Mouse (Mus musculus): ENCODE data around the gene Denr. TPM values are rescaled to one million over a fixed set of nuclear protein-coding genes. Genes with fewer than 3 reads are reported as not detected.

The Denr gene
- polyA plus RNA-seq (2015; fragmentation: Nextera tagmentation; extraction: Ambion mirVana): 165 and 167 TPM in 2 replicates

DNA sequence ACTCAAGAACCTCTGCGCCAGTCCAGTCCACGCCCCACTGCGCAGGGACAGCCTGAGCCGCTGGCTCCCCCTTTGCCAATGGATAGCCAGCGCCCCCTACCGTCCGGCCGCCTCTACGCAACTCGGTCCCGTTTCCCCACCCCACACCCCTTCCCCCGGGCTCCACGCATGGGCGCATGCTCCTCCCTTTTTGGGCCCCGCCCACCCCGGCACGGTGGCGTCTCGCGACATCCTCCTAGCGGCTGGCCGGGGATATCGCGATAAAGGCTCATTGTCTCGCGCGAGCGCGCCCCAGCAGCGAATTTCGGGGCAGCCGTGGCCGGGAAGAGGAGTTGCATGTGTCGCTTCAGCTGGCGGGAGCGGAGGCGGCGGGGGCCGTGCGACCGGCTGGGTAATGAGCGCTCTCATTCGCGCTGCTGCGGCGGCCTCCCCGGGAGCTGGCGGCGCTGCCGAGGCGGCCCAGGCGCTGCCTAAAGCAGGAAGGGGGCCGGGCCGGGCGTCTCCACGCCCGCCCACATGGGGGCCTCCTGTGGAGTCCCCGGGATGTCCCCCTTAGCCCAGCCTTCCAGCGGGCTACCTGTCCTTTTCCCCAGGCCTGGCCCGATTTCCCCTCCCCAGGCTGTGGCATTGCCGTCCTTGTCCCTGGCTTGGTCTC, at the start of gene Denr:
Gene Denr, plus strand, starts transcription at position 200 of the 655 bp plus-strand sequence.
- ATAC-seq (ENCODE audit: low FRiP score, low read depth): peak; percentile 94
- H3K27me3 ChIP-seq: no peaks in the 10 kb centered on the region
- peak within 1 kb of the TSS; percentile 87 for H3K27ac ChIP-seq
- peaks cover 17% of the 10 kb centered on the region for H3K4me1 ChIP-seq
- no peaks in the 10 kb centered on the region for H3K9me3 ChIP-seq
- 0% methylated on average over 59 of the region's 61 CpGs for whole genome bisulfite sequencing
- peak within 1 kb of the TSS; percentile 99 for H3K9ac ChIP-seq
- H3K36me3 ChIP-seq: peaks cover 40% of the 10 kb centered on the region
- peak within 1 kb of the TSS; percentile 94 for H3K4me2 ChIP-seq (replicated peaks)
- peak within 1 kb of the TSS; percentile 73 for H3K4me3 ChIP-seq

GRCm38 (mm10) chr5:123858798-123859197, 48.2 kb upstream of the Denr start:
- 70% methylated on average over 11 of the region's 11 CpGs for WGBS
- ATAC-seq (ENCODE audit: low FRiP score, low read depth): no peak
- Histone ChIP-seq H3K4me3 (no peak overlapping the region), H3K27ac (no peak overlapping the region), H3K9me3 (no peaks in the 10 kb centered on the region), H3K27me3 (no peaks in the 10 kb centered on the region), H3K4me2 (replicated peaks) (no peak overlapping the region), H3K9ac (no peak overlapping the region), H3K36me3 (no peaks in the 10 kb centered on the region), H3K4me1 (peaks cover 4% of the 10 kb centered on the region)

- Histone ChIP-seq H3K4me3 (no peak overlapping the region), H3K9ac (no peak overlapping the region), H3K9me3 (no peaks in the 10 kb centered on the region), H3K4me2 (replicated peaks) (no peak overlapping the region), H3K27ac (0 out of 2 replicates have a peak overlapping the region, but pooled peaks have one; percentile 1), H3K4me1 (peaks cover 4% of the 10 kb centered on the region), H3K36me3 (no peaks in the 10 kb centered on the region), H3K27me3 (no peaks in the 10 kb centered on the region)
- 76% methylated on average over 15 of the region's 15 CpGs for WGBS
- ATAC-seq (ENCODE audit: low FRiP score, low read depth): no peak
Measured at GRCm38 (mm10) chr5:123862374-123863350, 44.3 kb upstream of the Denr start.

DNA sequence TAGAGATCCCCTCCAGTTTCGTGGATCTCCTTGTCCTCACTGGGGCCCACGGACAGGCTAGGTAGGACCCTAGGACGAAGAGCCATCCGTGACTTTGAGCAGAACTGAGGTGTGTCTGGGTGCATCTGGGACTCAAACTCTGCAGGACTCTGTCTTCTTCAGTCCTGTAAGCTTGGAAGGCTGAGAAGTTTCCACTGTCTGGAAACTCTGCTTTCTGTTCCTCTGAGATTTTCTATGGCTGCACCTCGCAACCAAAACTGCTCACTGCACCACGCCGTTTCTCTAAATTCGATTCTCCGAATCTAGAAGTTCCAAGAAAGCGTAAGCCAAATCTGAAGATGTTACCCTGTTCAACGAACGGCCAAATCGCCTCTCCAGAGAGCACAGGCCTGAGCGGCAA, 43.0 kb upstream of the Denr start:
- H3K36me3 ChIP-seq: no peaks in the 10 kb centered on the region

DNA sequence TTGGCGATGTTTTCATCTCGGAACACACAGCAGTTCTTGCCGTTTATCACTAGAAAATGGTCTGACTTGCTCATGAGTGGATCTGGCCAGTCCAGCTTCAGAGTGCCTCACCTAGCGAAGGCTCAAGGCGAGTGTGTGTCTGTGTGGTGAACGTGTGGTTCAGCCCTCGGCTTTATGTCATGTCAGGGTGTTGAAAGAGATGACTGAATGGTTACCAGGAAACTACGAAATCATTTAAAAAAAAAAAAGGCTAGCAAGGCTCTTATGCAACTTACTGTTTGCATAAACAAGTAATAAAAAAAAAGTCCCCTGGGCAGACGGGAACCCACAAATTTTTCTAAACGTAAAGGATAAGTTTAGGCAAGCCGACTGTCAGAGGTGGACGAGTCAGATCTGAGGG, 41.6 kb upstream of the Denr start, which contains the start of gene Hcar2:
Gene Hcar2, minus strand, starts transcription at position 135 of the 400 bp plus-strand sequence.
- Histone ChIP-seq H3K9me3 (no peaks in the 10 kb centered on the region), H3K9ac (no peak within 1 kb of the TSS), H3K36me3 (no peaks in the 10 kb centered on the region), H3K4me2 (replicated peaks) (no peak within 1 kb of the TSS), H3K4me1 (no peaks in the 10 kb centered on the region; the same call in 1 of the 2 replicates), H3K27me3 (no peaks in the 10 kb centered on the region), H3K4me3 (no peak within 1 kb of the TSS), H3K27ac (no peak within 1 kb of the TSS)
- WGBS: 75% methylated on average over 12 of the region's 12 CpGs
- no peak for ATAC-seq (ENCODE audit: low FRiP score, low read depth)

More for the DNA sequence above, 43.0 kb upstream of the Denr start:
- ATAC-seq (ENCODE audit: low FRiP score, low read depth): no peak
- no peaks in the 10 kb centered on the region for H3K27me3 ChIP-seq
- H3K27ac ChIP-seq: no peak overlapping the region
- H3K4me2 ChIP-seq (replicated peaks): no peak overlapping the region
- no peak overlapping the region for H3K9ac ChIP-seq
- H3K9me3 ChIP-seq: no peaks in the 10 kb centered on the region
- H3K4me1 ChIP-seq: peaks cover 4% of the 10 kb centered on the region
- H3K4me3 ChIP-seq: no peak overlapping the region
- 84% methylated on average over 14 of the region's 14 CpGs for WGBS

- H3K4me2 ChIP-seq (replicated peaks): no peak overlapping the region
- 81% methylated on average over 4 of the region's 4 CpGs for WGBS
- no peak overlapping the region for H3K9ac ChIP-seq
- H3K4me1 ChIP-seq: no peaks in the 10 kb centered on the region; the same call in 1 of the 2 replicates
- H3K27me3 ChIP-seq: no peaks in the 10 kb centered on the region
- H3K4me3 ChIP-seq: no peak overlapping the region
- no peak overlapping the region for H3K27ac ChIP-seq
- no peaks in the 10 kb centered on the region for H3K9me3 ChIP-seq
- no peak for ATAC-seq (ENCODE audit: low FRiP score, low read depth)
- H3K36me3 ChIP-seq: no peaks in the 10 kb centered on the region
Measured at GRCm38 (mm10) chr5:123866457-123866856, 40.5 kb upstream of the Denr start.

- no peak overlapping the region for H3K9ac ChIP-seq
- H3K4me3 ChIP-seq: no peak overlapping the region
- H3K36me3 ChIP-seq: no peaks in the 10 kb centered on the region
- H3K27ac ChIP-seq: no peak overlapping the region
- H3K9me3 ChIP-seq: no peaks in the 10 kb centered on the region
- no peaks in the 10 kb centered on the region for H3K27me3 ChIP-seq
- ATAC-seq (ENCODE audit: low FRiP score, low read depth): no peak
- WGBS: 72% methylated on average over 4 of the region's 4 CpGs
- no peak overlapping the region for H3K4me2 ChIP-seq (replicated peaks)
- no peaks in the 10 kb centered on the region for H3K4me1 ChIP-seq
Measured at GRCm38 (mm10) chr5:123869615-123870014, 37.4 kb upstream of the Denr start.

GRCm38 (mm10) chr5:123874177-123874576, 32.8 kb upstream of the Denr start:
- ATAC-seq (ENCODE audit: low FRiP score, low read depth): no peak
- Histone ChIP-seq H3K4me3 (no peak overlapping the region), H3K9ac (no peak overlapping the region), H3K4me2 (replicated peaks) (no peak overlapping the region), H3K27me3 (no peaks in the 10 kb centered on the region), H3K9me3 (no peaks in the 10 kb centered on the region), H3K4me1 (peaks cover 22% of the 10 kb centered on the region), H3K36me3 (no peaks in the 10 kb centered on the region), H3K27ac (no peak overlapping the region)
- WGBS: 88% methylated on average over 5 of the region's 5 CpGs

DNA sequence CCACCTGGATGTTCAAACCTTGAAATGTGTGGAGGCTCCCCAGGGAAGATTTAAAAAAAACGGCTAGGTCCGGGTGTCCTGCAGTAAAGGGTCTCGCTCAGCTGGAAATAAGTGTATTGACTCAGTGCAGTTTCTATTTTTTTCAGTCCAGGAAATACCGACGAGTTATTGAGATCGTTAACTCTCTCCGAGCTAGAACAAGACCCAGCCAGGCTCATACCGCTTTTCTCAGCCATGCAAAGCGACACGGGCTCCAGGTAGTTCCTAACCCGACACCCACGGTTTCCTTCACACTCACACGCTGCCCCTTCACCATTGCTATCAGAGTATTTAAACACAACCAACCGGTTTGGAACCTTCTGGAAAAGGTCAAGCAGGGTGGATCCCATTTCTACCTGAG, 28.9 kb upstream of the Denr start:
- H3K9ac ChIP-seq: peak overlapping the region; percentile 43; the same call in 1 of the 2 replicates
- H3K27ac ChIP-seq: no peak overlapping the region
- peak overlapping the region; percentile 24 for H3K4me3 ChIP-seq
- H3K4me1 ChIP-seq: peaks cover 34% of the 10 kb centered on the region
- ATAC-seq (ENCODE audit: low FRiP score, low read depth): no peak
- peak overlapping the region; percentile 57 for H3K4me2 ChIP-seq (replicated peaks)
- 24% methylated on average over 14 of the region's 14 CpGs for WGBS
- H3K27me3 ChIP-seq: no peaks in the 10 kb centered on the region
- H3K36me3 ChIP-seq: no peaks in the 10 kb centered on the region
- H3K9me3 ChIP-seq: no peaks in the 10 kb centered on the region

- peak within 1 kb of the TSS; percentile 25; the same call in 1 of the 2 replicates for H3K9ac ChIP-seq
- H3K27me3 ChIP-seq: no peaks in the 10 kb centered on the region
- WGBS: 53% methylated on average over 12 of the region's 12 CpGs
- H3K4me2 ChIP-seq (replicated peaks): peak within 1 kb of the TSS; percentile 28
- H3K4me1 ChIP-seq: peaks cover 34% of the 10 kb centered on the region
- H3K27ac ChIP-seq: no peak within 1 kb of the TSS
- no peaks in the 10 kb centered on the region for H3K9me3 ChIP-seq
- H3K4me3 ChIP-seq: no peak within 1 kb of the TSS
- H3K36me3 ChIP-seq: no peaks in the 10 kb centered on the region
- ATAC-seq (ENCODE audit: low FRiP score, low read depth): no peak
Measured at GRCm38 (mm10) chr5:123879928-123880327, 27.0 kb upstream of the Denr start, which contains the start of gene Hcar1. Hcar1 (minus strand) TSS chr5:123880020.

DNA sequence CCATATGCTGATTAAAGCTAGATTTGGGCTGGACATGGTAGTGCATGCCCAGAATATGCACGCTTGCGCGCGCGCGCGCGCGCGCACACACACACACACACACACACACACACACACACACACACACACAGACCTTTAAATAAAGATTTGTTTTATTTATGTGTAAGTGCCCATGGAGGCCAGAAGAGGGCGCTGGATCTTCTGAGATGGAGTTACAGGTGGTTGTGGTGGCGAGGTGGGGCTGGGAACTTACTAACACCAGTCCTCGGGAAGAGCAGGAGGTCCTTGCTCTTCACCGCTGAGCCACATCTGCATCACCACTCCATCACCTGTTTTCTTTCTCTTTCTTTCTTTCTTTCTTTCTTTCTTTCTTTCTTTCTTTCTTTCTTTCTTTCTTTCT, 26.2 kb upstream of the Denr start:
- H3K27ac ChIP-seq: no peak overlapping the region
- H3K4me3 ChIP-seq: no peak overlapping the region
- no peak overlapping the region for H3K9ac ChIP-seq
- no peaks in the 10 kb centered on the region for H3K27me3 ChIP-seq
- H3K4me1 ChIP-seq: peaks cover 34% of the 10 kb centered on the region
- no peak for ATAC-seq (ENCODE audit: low FRiP score, low read depth)
- H3K4me2 ChIP-seq (replicated peaks): no peak overlapping the region
- WGBS: 85% methylated on average over 13 of the region's 14 CpGs
- no peaks in the 10 kb centered on the region for H3K9me3 ChIP-seq
- no peaks in the 10 kb centered on the region for H3K36me3 ChIP-seq

- no peaks in the 10 kb centered on the region for H3K36me3 ChIP-seq
- no peak overlapping the region for H3K4me2 ChIP-seq (replicated peaks)
- H3K9me3 ChIP-seq: no peaks in the 10 kb centered on the region
- no peak overlapping the region for H3K27ac ChIP-seq
- no peak overlapping the region for H3K4me3 ChIP-seq
- WGBS: 83% methylated on average over 7 of the region's 7 CpGs
- peaks cover 14% of the 10 kb centered on the region for H3K4me1 ChIP-seq
- no peaks in the 10 kb centered on the region for H3K27me3 ChIP-seq
- ATAC-seq (ENCODE audit: low FRiP score, low read depth): no peak
- no peak overlapping the region for H3K9ac ChIP-seq
Measured at GRCm38 (mm10) chr5:123883891-123884290, 23.1 kb upstream of the Denr start.
